In genomic region chr8:94333345-94333744, GRCm38 (mm10) we compare ENCODE assay signal across 12 mouse cellular contexts. TPM values are rescaled to one million over a fixed set of nuclear protein-coding genes. Genes with fewer than 3 reads are reported as not detected.
DNase-seq lines count a peak whose midpoint lies in the region; ATAC-seq and TF ChIP-seq lines count a peak whose summit lies in the region.
"Had no signal": no experiment of that assay in that cellular context is flagged by ENCODE, and none has a peak within 500 bp of the region (broad histone marks: within the 10 kb centered on the region; RNA-seq: fewer than 3 reads in every experiment).

No protein-coding gene starts in this region.

- peak; percentile 45; the same call in 1 of the 2 replicates for ATAC-seq in heart, postnatal 0 days (ENCODE audit: insufficient read depth, low read depth)
- ATAC-seq: forebrain, embryonic 16.5 days had no signal

- H3K9me3 ChIP-seq in heart, postnatal 0 days (replicated peaks; ENCODE audit: control insufficient read depth, low read length), result no peaks in the 10 kb centered on the region

- peak; percentile 57 for TF ChIP-seq CTCF in heart, postnatal 0 days (IDR thresholded peaks at IDR 0.05; ENCODE audit: low read depth)
- TF ChIP-seq CTCF in C2C12 (IDR thresholded peaks at IDR 0.05; ENCODE audit: control insufficient read depth, insufficient read depth, insufficient read length), result peak; percentile 56
- TF ChIP-seq CTCF in bone marrow, adult 2 months (IDR thresholded peaks at IDR 0.05; ENCODE audit: control insufficient read depth, insufficient read depth, low read length), result peak; percentile 44
- TF ChIP-seq CTCF in lung, adult 2 months (IDR thresholded peaks at IDR 0.05; ENCODE audit: insufficient read depth, low read length), result peak; percentile 39; the same call in 1 of the 2 replicates

- intact Hi-C loops in left cerebral cortex, postnatal 36 days (cut with DNase I), result loop anchor here (10.0 kb wide), 1 partner anchor 251 kb away; no protein-coding TSS in a partner anchor

- no peak overlapping the region for H3K4me3 ChIP-seq in heart, postnatal 0 days (ENCODE audit: low read depth, low read length)
- H3K4me3 ChIP-seq in C2C12 (ENCODE audit: insufficient read depth, poor library complexity, severe bottlenecking), result no peak overlapping the region
- H3K4me3 ChIP-seq in bone marrow, adult 2 months (replicated peaks; ENCODE audit: control insufficient read depth, low read depth, low read length), result no peak overlapping the region
- no peak overlapping the region for H3K4me3 ChIP-seq in lung, adult 2 months (replicated peaks; ENCODE audit: extremely low read depth, low read depth, low read length)

- TF ChIP-seq EP300 in heart, postnatal 0 days (IDR thresholded peaks at IDR 0.05; ENCODE audit: low read depth), result no peak

- no peak for TF ChIP-seq POLR2A in bone marrow, adult 2 months (IDR thresholded peaks at IDR 0.05; ENCODE audit: borderline replicate concordance, control insufficient read depth, low read depth, low read length)
- no peak for TF ChIP-seq POLR2A in lung, adult 2 months (IDR thresholded peaks at IDR 0.05; ENCODE audit: borderline replicate concordance, extremely low read depth, low read depth, low read length)

- no peak overlapping the region for H3K27ac ChIP-seq in heart, postnatal 0 days (ENCODE audit: low read depth)
- H3K27ac ChIP-seq in bone marrow, adult 2 months (ENCODE audit: control insufficient read depth, insufficient read depth, low read depth, low read length, poor library complexity), result no peak overlapping the region

- H3K79me2 ChIP-seq in C2C12 (ENCODE audit: control insufficient read depth, insufficient read depth), result no peaks in the 10 kb centered on the region

- WGBS in heart, postnatal 0 days, result 37% methylated on average over 5 of the region's 5 CpGs
- WGBS in bone marrow, adult 2 months, result 43% methylated on average over 5 of the region's 5 CpGs
- 44% methylated on average over 5 of the region's 5 CpGs for WGBS in lung, adult 2 months

- no peak overlapping the region for H3K9ac ChIP-seq in heart, postnatal 0 days (replicated peaks; ENCODE audit: low read depth, low read length)

- DNase-seq in heart, postnatal 0 days (ENCODE audit: low spot score), result peak; percentile 17
- no peak for DNase-seq in heart, adult 9 months (ENCODE audit: low spot score in 2 of 2)
- no peak for DNase-seq in lung, adult 2 months
- DNase-seq in urinary bladder, postnatal 10 days (ENCODE audit: low spot score), result no peak
- DNase-seq in left cerebral cortex, postnatal 36 days (ENCODE audit: low spot score in 2 of 2), result no peak
- no peak for DNase-seq in cerebellum, adult 18-20 months
- DNase-seq: cerebellum, adult 9-11 months; heart, postnatal 10 days; midbrain, embryonic 14.5 days had no signal

- no peaks in the 10 kb centered on the region; the same call in 1 of the 2 replicates for H3K27me3 ChIP-seq in heart, postnatal 0 days (ENCODE audit: control insufficient read depth, insufficient read depth, low read length)
- peaks cover 19% of the 10 kb centered on the region for H3K27me3 ChIP-seq in C2C12 (ENCODE audit: control insufficient read depth, insufficient read depth, insufficient read length)

- no peak overlapping the region for H3K4me2 ChIP-seq in heart, postnatal 0 days (ENCODE audit: low read depth, low read length)

- no peaks in the 10 kb centered on the region for H3K36me3 ChIP-seq in heart, postnatal 0 days (replicated peaks; ENCODE audit: control insufficient read depth, insufficient read depth, low read length)
- no peaks in the 10 kb centered on the region for H3K36me3 ChIP-seq in C2C12 (ENCODE audit: control insufficient read depth, insufficient read depth)

- no peaks in the 10 kb centered on the region for H3K79me3 ChIP-seq in C2C12 (ENCODE audit: low read depth)

- H3ac ChIP-seq in C2C12 (ENCODE audit: control insufficient read depth, insufficient read length, low read depth), result no peak overlapping the region

- H3K4me1 ChIP-seq in heart, postnatal 0 days (ENCODE audit: control insufficient read depth, insufficient read depth), result no peaks in the 10 kb centered on the region
- peaks cover 1% of the 10 kb centered on the region; the same call in 1 of the 2 replicates for H3K4me1 ChIP-seq in bone marrow, adult 2 months (ENCODE audit: control insufficient read depth, insufficient read depth, low read length)
- H3K4me1 ChIP-seq in lung, adult 2 months (ENCODE audit: control insufficient read depth, insufficient read depth, low read length), result no peaks in the 10 kb centered on the region

TF ChIP-seq in C2C12, 6 proteins besides CTCF, POLR2A, EP300 and RAD21:
- TF ChIP-seq MYOG (IDR thresholded peaks at IDR 0.05; ENCODE audit: control insufficient read depth, extremely low read depth, insufficient read length), result no peak
- no peak for TF ChIP-seq MYOD1 (IDR thresholded peaks at IDR 0.05; ENCODE audit: control insufficient read depth, insufficient read length, low read depth)
- TF ChIP-seq MAX (IDR thresholded peaks at IDR 0.05), result no peak
- no peak for TF ChIP-seq USF1 (IDR thresholded peaks at IDR 0.05; ENCODE audit: low read depth)
- no peak for TF ChIP-seq CEBPB (IDR thresholded peaks at IDR 0.05; ENCODE audit: low read depth)
- no peak for TF ChIP-seq FOSL1 (IDR thresholded peaks at IDR 0.05; ENCODE audit: insufficient read depth, low read length, poor library complexity, severe bottlenecking)

RNA-seq across cellular contexts. Expression of gene Slc12a3, which starts 4.3 kb away (rescaled TPM):
- total RNA-seq in heart, postnatal 0 days (2014; rRNA removed; ENCODE audit: low replicate concordance), result 0.58 TPM in 1 of 2 replicates, not detected in the other
- 0.07 and 0.14 TPM in 2 replicates for polyA plus RNA-seq in heart, postnatal 0 days (2015; fragmentation: Nextera tagmentation; extraction: Ambion mirVana)
- not detected for polyA plus RNA-seq in C2C12 (2012; fragmentation: generic; extraction: Trizol)
- polyA plus RNA-seq in bone marrow, adult 2 months (2011; ENCODE audit: insufficient read depth, insufficient read length, low replicate concordance, missing spikeins), result 4.4 and 11.8 TPM in 2 replicates
- 0.27 and 0.29 TPM in 2 replicates for polyA plus RNA-seq in lung, adult 2 months (2012; rRNA removed)
- total RNA-seq in left cerebral cortex, postnatal 36 days (2021), result 1 to 10 TPM in 1 of 2 experiments, under 1 TPM in 1; 0.25 to 1.3 TPM

RNA-seq across cellular contexts. Expression of gene Herpud1, which starts 52.9 kb away (rescaled TPM):
- 177 and 179 TPM in 2 replicates for total RNA-seq in heart, postnatal 0 days (2014; rRNA removed; ENCODE audit: low replicate concordance)
- polyA plus RNA-seq in heart, postnatal 0 days (2015; fragmentation: Nextera tagmentation; extraction: Ambion mirVana), result 131 and 159 TPM in 2 replicates
- 48.8 TPM for polyA plus RNA-seq in C2C12 (2012; fragmentation: generic; extraction: Trizol)
- 69.2 and 70.5 TPM in 2 replicates for polyA plus RNA-seq in bone marrow, adult 2 months (2011; ENCODE audit: insufficient read depth, insufficient read length, low replicate concordance, missing spikeins)
- polyA plus RNA-seq in lung, adult 2 months (2012; rRNA removed), result 341 and 489 TPM in 2 replicates
- 10 to 100 TPM; 65.9 to 66.1 TPM for total RNA-seq in left cerebral cortex, postnatal 36 days (2021)
